Mouse (Mus musculus): ENCODE data around the gene Atp8b4.
"Not testable (repeated sequence)": the region's sequence is repeated elsewhere in the genome, so short reads cannot be mapped to it uniquely, and the experiment has no call there.

The Atp8b4 gene

GRCm38 (mm10) chr2:126495832-126496695, 4.4 kb downstream of the Atp8b4 start:
- no peak for DNase-seq (ENCODE audit: low spot score in 2 of 2)

- DNase-seq (ENCODE audit: low spot score in 2 of 2) = no peak
These were observed 5.2 kb downstream of the Atp8b4 start for GRCm38 (mm10) chr2:126495230-126495629.

GRCm38 (mm10) chr2:126493306-126493705, 7.2 kb downstream of the Atp8b4 start:
- no peak for DNase-seq (ENCODE audit: low spot score in 2 of 2)

- DNase-seq (ENCODE audit: low spot score in 2 of 2) = no peak
These were observed 7.8 kb downstream of the Atp8b4 start for GRCm38 (mm10) chr2:126492713-126493112.

- no peak for DNase-seq (ENCODE audit: low spot score in 2 of 2)
These were observed 9.0 kb downstream of the Atp8b4 start for GRCm38 (mm10) chr2:126491446-126491845.

GRCm38 (mm10) chr2:126490573-126490972, 9.9 kb downstream of the Atp8b4 start:
- no peak for DNase-seq (ENCODE audit: low spot score in 2 of 2)

GRCm38 (mm10) chr2:126485262-126486017, 15.0 kb downstream of the Atp8b4 start:
- no peak for DNase-seq (ENCODE audit: low spot score in 2 of 2)

GRCm38 (mm10) chr2:126483337-126483736, 17.1 kb downstream of the Atp8b4 start:
- DNase-seq (ENCODE audit: low spot score in 2 of 2) = no peak

GRCm38 (mm10) chr2:126477556-126477955, 22.9 kb downstream of the Atp8b4 start:
- DNase-seq (ENCODE audit: low spot score in 2 of 2) = no peak

- DNase-seq (ENCODE audit: low spot score in 2 of 2) = no peak
These were observed 24.6 kb downstream of the Atp8b4 start for GRCm38 (mm10) chr2:126475681-126476410.

- DNase-seq (ENCODE audit: low spot score in 2 of 2) = no peak
These were observed 26.5 kb downstream of the Atp8b4 start for GRCm38 (mm10) chr2:126474019-126474418.

- DNase-seq (ENCODE audit: low spot score in 2 of 2) = no peak
These were observed 27.6 kb downstream of the Atp8b4 start for GRCm38 (mm10) chr2:126472836-126473235.

GRCm38 (mm10) chr2:126467790-126468189, 32.7 kb downstream of the Atp8b4 start:
- no peak for DNase-seq (ENCODE audit: low spot score in 2 of 2)

- no peak for DNase-seq (ENCODE audit: low spot score in 2 of 2)
These were observed 33.9 kb downstream of the Atp8b4 start for GRCm38 (mm10) chr2:126466391-126467134.

GRCm38 (mm10) chr2:126458661-126459060, 41.8 kb downstream of the Atp8b4 start:
- no peak for DNase-seq (ENCODE audit: low spot score in 2 of 2)

- DNase-seq (ENCODE audit: low spot score in 2 of 2) = not testable (repeated sequence)
These were observed 42.7 kb downstream of the Atp8b4 start for GRCm38 (mm10) chr2:126457759-126458158.

- DNase-seq (ENCODE audit: low spot score in 2 of 2) = no peak
These were observed 49.6 kb downstream of the Atp8b4 start for GRCm38 (mm10) chr2:126450937-126451302.

- peak; percentile 66 to 73 for DNase-seq (ENCODE audit: low spot score in 2 of 2)
These were observed 50.1 kb downstream of the Atp8b4 start for GRCm38 (mm10) chr2:126450210-126450936.

GRCm38 (mm10) chr2:126445039-126445438, 55.4 kb downstream of the Atp8b4 start:
- no peak for DNase-seq (ENCODE audit: low spot score in 2 of 2)

- DNase-seq (ENCODE audit: low spot score in 2 of 2) = no peak
These were observed 58.9 kb downstream of the Atp8b4 start for GRCm38 (mm10) chr2:126441586-126441985.

- no peak for DNase-seq (ENCODE audit: low spot score in 2 of 2)
These were observed 65.8 kb downstream of the Atp8b4 start for GRCm38 (mm10) chr2:126434712-126435111.
